Mouse (Mus musculus) gastrocnemius, postnatal 25 days (tissue): Measurements from ENCODE around the gene Slc22a14. TPM values are rescaled to one million over a fixed set of nuclear protein-coding genes. Genes with fewer than 3 reads are reported as not detected.

ENCODE experiments used
- DNase-seq: peaks from one replicate; pipeline ENCODE4 v3.0.0; 2022
- total RNA-seq, 2 experiments: library from RNA; stranded (reverse); gene quantifications; 1 replicate in 1 of 2; 2 replicates in 1 of 2; pipeline ENCODE4 v1.2.3; 2021

The Slc22a14 gene
- total RNA-seq, 2 experiments from 2014 or later: not detected

GRCm38 (mm10) chr9:119357331-119358057 lies 7.9 kb downstream of the Slc22a14 start, which contains the start of gene Xylb:
Gene Xylb (plus strand): TSS chr9:119357381.
- DNase-seq: peak; percentile 82

GRCm38 (mm10) chr9:119355943-119356342 lies 9.4 kb downstream of the Slc22a14 start:
- no peak for DNase-seq

- DNase-seq: no peak
These were observed 11.4 kb downstream of the Slc22a14 start for GRCm38 (mm10) chr9:119353926-119354325.

GRCm38 (mm10) chr9:119352060-119352459 lies 13.3 kb downstream of the Slc22a14 start:
- DNase-seq: peak; percentile 60

GRCm38 (mm10) chr9:119350947-119351705 lies 14.2 kb downstream of the Slc22a14 start:
- no peak for DNase-seq

- DNase-seq: no peak
These were observed 14.8 kb downstream of the Slc22a14 start for GRCm38 (mm10) chr9:119350531-119350930.

- DNase-seq: no peak
These were observed 19.0 kb downstream of the Slc22a14 start for GRCm38 (mm10) chr9:119346376-119346775.

GRCm38 (mm10) chr9:119342728-119343127 lies 22.6 kb downstream of the Slc22a14 start:
- no peak for DNase-seq

GRCm38 (mm10) chr9:119340909-119341816 lies 24.2 kb downstream of the Slc22a14 start, which contains the start of gene Myd88:
Gene Myd88 (minus strand): TSS chr9:119341411.
- DNase-seq: peak; percentile 98

GRCm38 (mm10) chr9:119340212-119340580 lies 25.2 kb downstream of the Slc22a14 start:
- DNase-seq: no peak

- DNase-seq: peak; percentile 70
These were observed 25.7 kb downstream of the Slc22a14 start, which contains the start of gene Acaa1a for GRCm38 (mm10) chr9:119339558-119340211. Gene Acaa1a (plus strand): TSS chr9:119339676.

GRCm38 (mm10) chr9:119339106-119339505 lies 26.2 kb downstream of the Slc22a14 start:
- no peak for DNase-seq

- no peak for DNase-seq
These were observed 27.0 kb downstream of the Slc22a14 start for GRCm38 (mm10) chr9:119338350-119338749.

- no peak for DNase-seq
These were observed 27.5 kb downstream of the Slc22a14 start for GRCm38 (mm10) chr9:119337842-119338241.

GRCm38 (mm10) chr9:119335571-119335970 lies 29.8 kb downstream of the Slc22a14 start:
- no peak for DNase-seq

GRCm38 (mm10) chr9:119334834-119335233 lies 30.5 kb downstream of the Slc22a14 start:
- DNase-seq: no peak

- peak; percentile 68 for DNase-seq
These were observed 31.0 kb downstream of the Slc22a14 start for GRCm38 (mm10) chr9:119334324-119334723.

GRCm38 (mm10) chr9:119330186-119330963 lies 35.0 kb downstream of the Slc22a14 start:
- no peak for DNase-seq

GRCm38 (mm10) chr9:119328488-119328887 lies 36.9 kb downstream of the Slc22a14 start:
- DNase-seq: no peak

GRCm38 (mm10) chr9:119324130-119324529 lies 41.2 kb downstream of the Slc22a14 start:
- no peak for DNase-seq

GRCm38 (mm10) chr9:119323260-119323645 lies 42.1 kb downstream of the Slc22a14 start:
- no peak for DNase-seq
